Mouse (Mus musculus) hindbrain, embryonic 16.5 days (tissue): ENCODE data around the gene Slain1. TPM values are rescaled to one million over a fixed set of nuclear protein-coding genes. Genes with fewer than 3 reads are reported as not detected.
A peak's percentile ranks its signal among the peaks of the same experiment; 100 is the strongest.

ENCODE experiments used
- ATAC-seq: fragments of 200-750 bp; cut with Nextera tagmentation; 2 replicates; pipeline ENCODE4 v1.8.0; 2017; ENCODE audit warnings: moderate TSS enrichment, moderate library complexity
- H3K27ac ChIP-seq: fragments of 300-500 bp; sonication (generic); 2 replicates; pipeline ENCODE4 v1.5.1; 2014; ENCODE audit warnings: low read depth, mild to moderate bottlenecking, control low read depth, low read length, moderate library complexity
- H3K27me3 ChIP-seq: fragments of 300-500 bp; sonication (generic); replicated peaks from 2 replicates; pipeline ENCODE4 v1.6.1; 2014; ENCODE audit warnings: low read length; ENCODE audit not compliant: control insufficient read depth, insufficient read depth
- H3K36me3 ChIP-seq: fragments of 300-500 bp; sonication (generic); 2 replicates; pipeline ENCODE4 v1.6.1; 2014; ENCODE audit warnings: mild to moderate bottlenecking, low read length, moderate library complexity, mixed read lengths; ENCODE audit not compliant: control insufficient read depth, insufficient read depth
- H3K4me1 ChIP-seq: fragments of 300-500 bp; sonication (generic); 2 replicates; pipeline ENCODE4 v1.6.1; 2014; ENCODE audit warnings: low read depth, low read length; ENCODE audit not compliant: control insufficient read depth, insufficient read depth
- H3K4me2 ChIP-seq: fragments of 300-500 bp; sonication (generic); 2 replicates; pipeline ENCODE4 v1.6.1; 2014; ENCODE audit warnings: mild to moderate bottlenecking, low read length, control low read depth, moderate library complexity
- H3K4me3 ChIP-seq: fragments of 300-500 bp; sonication (generic); 2 replicates; pipeline ENCODE4 v1.5.1; 2014; ENCODE audit warnings: mild to moderate bottlenecking, low read length, control low read depth, moderate library complexity
- H3K9ac ChIP-seq: fragments of 300-500 bp; sonication (generic); 2 replicates; pipeline ENCODE4 v1.6.1; 2014; ENCODE audit warnings: low read depth, mild to moderate bottlenecking, control low read depth, low read length, moderate library complexity
- H3K9me3 ChIP-seq: fragments of 300-500 bp; sonication (generic); 2 replicates; pipeline ENCODE4 v1.6.1; 2014; ENCODE audit warnings: mild to moderate bottlenecking, low read length, moderate library complexity; ENCODE audit not compliant: control insufficient read depth
- WGBS: fragments of 180-500 bp; shearing (Covaris S2); extraction: QIAGEN DNeasy Blood & Tissue Kit; methylation state at CpG from one replicate; pipeline ENCODE4 v1.1.7; 2014; 5-methylcytosine and 5-hydroxymethylcytosine counted together
- polyA plus RNA-seq: library from polyadenylated mRNA; unstranded; fragments of >200 nt; fragmentation: Nextera tagmentation; extraction: Ambion mirVana; gene quantifications from 2 replicates; pipeline ENCODE4 v1.2.1, GENCODE M21; 2015

Slain1 gene
- polyA plus RNA-seq, 1 experiment from 2014 or later = 5.3 TPM

DNA sequence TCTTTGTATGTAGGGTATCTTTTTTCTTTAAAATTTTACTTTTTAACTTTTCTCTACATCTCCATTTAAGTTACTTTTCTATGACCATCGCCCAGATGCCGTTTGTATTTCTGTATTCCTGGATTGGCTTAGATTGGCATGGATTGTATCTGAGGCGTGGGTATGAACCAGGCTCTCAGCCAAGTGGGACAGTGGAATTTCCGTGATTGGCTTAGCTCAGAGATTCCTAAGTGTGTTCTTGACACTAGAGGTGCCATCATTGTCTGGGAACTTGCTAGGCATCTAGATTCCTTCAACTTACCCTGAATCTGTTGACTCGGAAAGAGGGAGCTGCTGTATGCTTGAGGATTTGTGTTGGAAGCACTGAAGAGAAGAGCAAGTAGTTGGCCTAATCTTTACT, 5.4 kb downstream of the Slain1 start:
- Histone ChIP-seq H3K9me3 (no peaks in the 10 kb centered on the region), H3K9ac (no peak overlapping the region), H3K4me2 (no peak overlapping the region), H3K36me3 (no peaks in the 10 kb centered on the region; the same call in 1 of the 2 replicates), H3K27me3 (no peaks in the 10 kb centered on the region), H3K4me1 (peaks cover 24% of the 10 kb centered on the region), H3K27ac (no peak overlapping the region), H3K4me3 (no peak overlapping the region)
- ATAC-seq = no peak
- 55% methylated on average over 5 of the region's 5 CpGs for WGBS

DNA sequence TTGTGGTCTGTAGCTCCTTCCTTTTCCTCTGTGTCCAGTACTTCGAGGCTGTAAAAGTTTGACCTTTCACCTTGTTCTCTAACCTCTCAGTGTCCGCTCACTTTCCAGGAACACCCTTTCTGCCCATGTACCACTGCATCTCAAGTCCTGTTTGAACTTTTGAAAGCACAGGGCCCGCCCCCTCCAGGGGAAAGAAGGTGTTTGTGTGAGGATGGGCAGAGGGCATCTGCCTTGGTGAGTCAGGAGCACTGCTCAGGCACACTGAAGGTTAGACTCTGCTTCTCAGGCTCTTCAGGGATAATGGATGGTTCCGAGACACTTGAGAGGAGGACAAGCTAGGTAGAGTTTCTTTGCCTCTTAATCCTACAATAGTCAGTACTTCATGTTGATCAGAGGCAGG, 7.8 kb downstream of the Slain1 start:
- 89% methylated on average over 4 of the region's 4 CpGs for WGBS
- ATAC-seq = 0 out of 2 replicates have a peak, but pooled peaks have one; percentile 15
- no peaks in the 10 kb centered on the region for H3K27me3 ChIP-seq
- no peaks in the 10 kb centered on the region; the same call in 1 of the 2 replicates for H3K36me3 ChIP-seq
- no peak overlapping the region for H3K4me3 ChIP-seq
- peaks cover 15% of the 10 kb centered on the region for H3K4me1 ChIP-seq
- H3K4me2 ChIP-seq = no peak overlapping the region
- no peaks in the 10 kb centered on the region for H3K9me3 ChIP-seq
- H3K27ac ChIP-seq = no peak overlapping the region
- H3K9ac ChIP-seq = no peak overlapping the region

DNA sequence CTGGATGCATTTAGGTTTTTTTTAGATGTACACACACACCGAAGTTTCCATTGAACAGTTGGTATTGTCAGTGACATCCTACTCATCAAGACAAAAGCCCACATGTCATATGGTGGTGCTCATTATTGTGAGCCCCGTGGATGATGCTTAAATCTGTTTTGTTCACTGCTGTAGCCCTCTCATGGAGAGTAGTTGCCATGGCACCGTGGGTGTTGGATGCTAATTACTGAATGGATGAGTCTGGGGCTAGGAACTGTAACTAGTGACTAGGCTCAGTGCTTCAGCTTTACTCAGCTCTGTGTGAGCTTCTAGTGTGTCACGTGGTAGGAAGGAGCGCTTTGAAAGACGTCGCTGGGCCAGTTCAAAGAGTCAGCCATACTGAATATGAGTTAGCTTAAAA, 13.0 kb downstream of the Slain1 start:
- 45% methylated on average over 7 of the region's 7 CpGs for WGBS
- Histone ChIP-seq H3K27me3 (no peaks in the 10 kb centered on the region), H3K4me1 (no peaks in the 10 kb centered on the region), H3K9me3 (no peaks in the 10 kb centered on the region), H3K9ac (no peak overlapping the region), H3K36me3 (no peaks in the 10 kb centered on the region; the same call in 1 of the 2 replicates), H3K4me3 (no peak overlapping the region), H3K4me2 (no peak overlapping the region), H3K27ac (no peak overlapping the region)
- peak; percentile 40; the same call in 1 of the 2 replicates for ATAC-seq

DNA sequence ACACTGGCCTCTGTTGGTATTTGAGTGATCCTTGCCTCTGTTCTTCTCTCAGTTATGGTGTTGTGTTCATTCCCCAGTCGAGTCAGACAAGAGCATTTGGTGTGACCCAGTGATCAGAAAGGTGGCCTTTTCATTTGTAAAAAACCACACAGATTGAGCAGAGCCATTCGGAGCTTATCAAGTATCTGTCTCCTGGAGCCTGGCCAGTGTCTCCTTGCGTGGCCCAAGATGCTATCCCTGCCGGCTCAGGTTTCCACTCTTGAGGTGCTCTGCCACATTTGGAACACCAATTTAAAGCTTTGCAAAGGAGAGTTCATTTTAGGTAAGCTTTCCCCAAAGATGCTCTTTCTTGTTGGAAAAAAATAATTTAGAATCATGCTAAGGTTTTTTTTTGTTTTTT, 14.4 kb downstream of the Slain1 start:
- no peak for ATAC-seq
- Histone ChIP-seq H3K36me3 (no peaks in the 10 kb centered on the region), H3K9me3 (no peaks in the 10 kb centered on the region), H3K4me1 (no peaks in the 10 kb centered on the region), H3K4me3 (no peak overlapping the region), H3K27me3 (no peaks in the 10 kb centered on the region), H3K9ac (no peak overlapping the region), H3K27ac (no peak overlapping the region), H3K4me2 (no peak overlapping the region)
- 73% methylated on average over 4 of the region's 4 CpGs for WGBS

DNA sequence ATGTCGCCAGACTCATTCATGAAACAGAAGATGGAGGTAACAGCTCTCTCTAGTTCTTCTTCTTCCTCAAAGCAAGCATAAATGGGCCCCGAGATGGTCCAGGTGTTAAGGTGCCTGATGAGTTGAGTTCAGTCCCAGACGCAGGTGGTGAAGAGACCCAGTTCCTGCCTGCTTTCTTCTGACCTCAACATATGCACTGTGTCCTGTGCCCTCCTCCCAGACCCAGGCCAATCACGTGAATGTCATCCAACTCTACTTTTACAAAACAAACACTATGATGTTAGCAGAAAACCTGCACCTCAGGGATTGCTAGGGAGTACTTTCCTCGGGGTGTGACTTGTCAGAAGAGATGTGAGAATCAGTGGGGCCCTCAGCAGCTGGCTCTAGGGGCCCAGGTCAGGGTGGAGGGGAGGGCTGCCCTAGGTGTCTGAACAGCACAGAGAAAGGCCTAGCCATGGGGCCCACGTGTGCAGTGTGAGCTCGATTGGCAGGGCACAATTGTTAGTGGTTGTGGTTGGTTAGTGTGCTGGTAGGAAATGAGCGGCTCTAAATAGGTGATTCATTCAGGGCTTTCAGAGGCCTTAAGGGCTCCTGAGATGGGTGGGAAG, 16.4 kb downstream of the Slain1 start:
- Histone ChIP-seq H3K4me1 (no peaks in the 10 kb centered on the region), H3K9me3 (no peaks in the 10 kb centered on the region), H3K27ac (no peak overlapping the region), H3K36me3 (peaks cover 3% of the 10 kb centered on the region; the same call in 1 of the 2 replicates), H3K27me3 (no peaks in the 10 kb centered on the region), H3K9ac (no peak overlapping the region), H3K4me3 (no peak overlapping the region), H3K4me2 (no peak overlapping the region)
- WGBS = 75% methylated on average over 8 of the region's 8 CpGs
- no peak for ATAC-seq

DNA sequence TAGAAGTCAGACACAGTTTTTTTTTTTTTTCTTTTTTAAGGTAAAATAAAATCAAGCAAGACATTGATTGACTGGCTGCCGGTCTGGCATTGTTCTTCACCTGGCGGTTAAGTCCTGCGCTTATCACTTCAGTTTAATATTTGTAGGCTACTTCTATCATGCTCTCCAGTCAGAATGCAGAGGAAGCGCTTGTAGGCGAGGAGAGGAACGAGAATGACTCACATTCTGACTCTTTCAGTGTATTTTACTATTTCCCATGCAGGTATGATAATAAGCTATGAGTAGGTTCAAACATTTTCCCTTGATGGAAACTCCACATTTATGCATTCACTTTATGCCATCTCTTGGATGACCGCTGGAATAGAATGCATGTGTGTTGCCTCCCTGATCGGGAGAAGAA, 17.0 kb downstream of the Slain1 start:
- H3K9me3 ChIP-seq = no peaks in the 10 kb centered on the region
- no peaks in the 10 kb centered on the region for H3K27me3 ChIP-seq
- H3K4me3 ChIP-seq = no peak overlapping the region
- H3K9ac ChIP-seq = no peak overlapping the region
- H3K27ac ChIP-seq = no peak overlapping the region
- H3K36me3 ChIP-seq = peaks cover 3% of the 10 kb centered on the region; the same call in 1 of the 2 replicates
- H3K4me1 ChIP-seq = no peaks in the 10 kb centered on the region
- 97% methylated on average over 8 of the region's 8 CpGs for WGBS
- ATAC-seq = no peak
- H3K4me2 ChIP-seq = no peak overlapping the region

DNA sequence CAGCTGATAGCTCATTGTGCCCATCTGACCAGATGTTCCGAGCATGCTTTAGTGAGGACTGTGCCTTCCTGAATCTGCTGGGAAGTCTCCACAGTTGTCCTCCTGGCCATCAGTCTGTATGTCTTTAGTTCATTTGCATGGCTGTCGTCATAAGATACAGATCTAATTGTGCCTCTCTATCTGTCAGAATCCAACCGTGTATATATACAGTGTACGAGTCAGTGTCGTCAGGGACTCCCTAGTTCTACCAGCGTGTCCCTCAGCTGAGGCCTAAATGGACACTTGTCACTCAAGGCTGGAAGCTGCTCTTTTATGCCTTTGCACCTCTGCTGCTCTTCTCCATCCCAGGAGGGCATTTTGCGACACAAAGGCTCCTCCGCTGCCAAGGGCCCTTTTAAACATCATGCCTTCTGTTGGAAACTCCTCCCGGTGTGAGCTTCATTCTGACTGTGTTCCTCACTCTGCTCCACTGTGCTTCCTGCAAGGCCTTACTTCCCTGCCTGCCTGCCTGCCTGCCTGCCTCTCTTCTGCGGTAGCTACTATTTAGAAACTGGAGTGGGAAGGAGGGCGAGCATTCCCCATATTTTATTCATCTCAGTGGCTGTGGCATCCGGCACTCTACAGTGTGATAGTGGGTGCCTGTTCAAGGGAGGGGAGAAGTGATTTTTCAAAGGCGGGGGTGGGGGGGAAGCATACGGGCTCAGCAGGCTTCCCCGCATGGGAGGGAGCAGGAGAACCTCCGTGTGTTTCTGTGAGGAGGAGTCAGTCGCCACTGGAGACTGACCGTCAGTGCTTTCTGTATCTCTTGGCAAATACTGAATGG, 29.6 kb downstream of the Slain1 start:
- no peaks in the 10 kb centered on the region for H3K36me3 ChIP-seq
- peak overlapping the region; percentile 65 for H3K27ac ChIP-seq
- peak; percentile 55 for ATAC-seq
- no peaks in the 10 kb centered on the region for H3K9me3 ChIP-seq
- peak overlapping the region; percentile 11; the same call in 1 of the 2 replicates for H3K9ac ChIP-seq
- peak overlapping the region; percentile 40 for H3K4me2 ChIP-seq
- WGBS = 13% methylated on average over 18 of the region's 18 CpGs
- peaks cover 35% of the 10 kb centered on the region for H3K4me1 ChIP-seq
- H3K27me3 ChIP-seq = no peaks in the 10 kb centered on the region
- no peak overlapping the region for H3K4me3 ChIP-seq

DNA sequence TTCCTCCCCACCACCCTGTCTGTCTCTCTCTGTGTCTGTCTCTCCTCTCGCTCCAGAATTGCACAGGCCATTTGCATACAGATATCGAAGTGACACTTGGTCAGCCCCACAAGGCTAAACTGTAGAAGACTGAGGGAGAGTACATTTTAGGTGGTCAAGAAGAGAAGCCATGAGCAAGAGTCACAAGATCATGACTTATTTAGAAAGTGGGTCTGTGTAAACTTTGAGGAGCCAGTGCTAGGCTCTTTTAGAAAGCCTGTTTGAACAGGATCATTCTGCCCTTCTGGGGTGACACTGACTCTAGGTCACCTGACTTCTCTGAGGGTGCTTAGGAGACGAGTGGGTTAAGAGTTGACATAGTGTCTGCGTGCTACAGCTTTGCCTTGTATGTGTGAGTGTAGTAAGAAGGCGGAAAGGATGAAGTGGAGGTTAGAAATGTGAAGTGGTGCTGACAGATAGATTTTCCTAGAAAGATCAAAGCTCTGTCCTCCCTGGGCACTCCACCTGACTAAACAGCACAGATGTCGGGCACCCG, 30.3 kb downstream of the Slain1 start:
- H3K9me3 ChIP-seq = no peaks in the 10 kb centered on the region
- 54% methylated on average over 7 of the region's 7 CpGs for WGBS

More for the DNA sequence above, 30.3 kb downstream of the Slain1 start:
- Histone ChIP-seq H3K9ac (no peak overlapping the region), H3K27ac (peak overlapping the region; percentile 65), H3K27me3 (no peaks in the 10 kb centered on the region), H3K36me3 (no peaks in the 10 kb centered on the region), H3K4me1 (peaks cover 35% of the 10 kb centered on the region), H3K4me2 (peak overlapping the region; percentile 40), H3K4me3 (no peak overlapping the region)
- ATAC-seq = no peak; the same call in 1 of the 2 replicates
